Mouse (Mus musculus) heart, adult 2 months (tissue): ENCODE measurements around the gene Tspan2. TPM values are rescaled to one million over a fixed set of nuclear protein-coding genes. Genes with fewer than 3 reads are reported as not detected.
A peak's percentile ranks its signal among the peaks of the same experiment; 100 is the strongest.

ENCODE experiments used
- DNase-seq, 2 experiments: peaks; one replicate each; pipeline ENCODE4 v3.0.0; 2021
- H3K27ac ChIP-seq: fragments of 200-600 bp; 2 replicates; pipeline ENCODE4 v1.8.1; 2022
- H3K27me3 ChIP-seq: fragments of 200-500 bp; 2 replicates; pipeline ENCODE4 v1.6.1; 2012; ENCODE audit warnings: mild to moderate bottlenecking, low read length, inconsistent platforms, mixed read lengths; ENCODE audit not compliant: control insufficient read depth, insufficient read depth
- H3K36me3 ChIP-seq: fragments of 200-500 bp; 2 replicates; pipeline ENCODE4 v1.6.1; 2012; ENCODE audit warnings: low read length, inconsistent platforms; ENCODE audit not compliant: control insufficient read depth, insufficient read depth
- H3K4me1 ChIP-seq: fragments of 200-500 bp; 2 replicates; pipeline ENCODE4 v1.6.1; 2011; ENCODE audit warnings: low read length; ENCODE audit not compliant: control insufficient read depth, insufficient read depth
- H3K4me3 ChIP-seq: fragments of 200-600 bp; 2 replicates; pipeline ENCODE4 v1.8.1; 2022
- H3K79me2 ChIP-seq: fragments of 200-500 bp; replicated peaks from 2 replicates; pipeline ENCODE4 v1.6.1; 2012; ENCODE audit warnings: mild to moderate bottlenecking, inconsistent platforms, low read length, moderate library complexity, mixed read lengths; ENCODE audit not compliant: control insufficient read depth, insufficient read depth
- H3K9ac ChIP-seq: fragments of 200-500 bp; 2 replicates; pipeline ENCODE4 v1.6.1; 2012; ENCODE audit warnings: low read depth, mild to moderate bottlenecking, control low read depth, inconsistent platforms, low read length, mixed read lengths
- CTCF ChIP-seq: fragments of 200-600 bp; IDR thresholded peaks from 2 replicates; pipeline ENCODE4 v1.8.1; 2022; ENCODE audit warnings: antibody characterized with exemption, mild to moderate bottlenecking, moderate library complexity
- EP300 ChIP-seq: fragments of 200-500 bp; IDR thresholded peaks from 2 replicates; pipeline ENCODE4 v1.6.1; 2011; ENCODE audit warnings: low read depth, low read length, control low read depth; ENCODE audit not compliant: insufficient read depth
- POLR2A ChIP-seq: fragments of 200-500 bp; IDR thresholded peaks from 2 replicates; pipeline ENCODE4 v1.6.1; 2011; ENCODE audit warnings: mild to moderate bottlenecking, low read depth, low read length, control low read depth; ENCODE audit not compliant: insufficient read depth
- WGBS: fragments of 180-500 bp; shearing (Covaris S2); methylation state at CpG from one replicate; pipeline ENCODE4 v1.1.7; 2018; 5-methylcytosine and 5-hydroxymethylcytosine counted together
- intact Hi-C: fragments of 180-260 bp; cut with DNase I; formaldehyde crosslinking; loops from one replicate; pipeline ENCODE4 v1.15.1; 2025
- polyA plus RNA-seq: library from polyadenylated mRNA; depleted of rRNA; stranded (reverse); fragments of >200 nt; gene quantifications from 2 replicates; pipeline ENCODE4 v1.2.3, GENCODE M21; 2012
- total RNA-seq, 2 experiments: library from RNA; stranded (reverse); gene quantifications; 2 replicates each; pipeline ENCODE4 v1.2.3; 2021

Gene Tspan2
- total and polyA plus RNA-seq, 3 experiments, result 4.2 to 9.4 (median 8.4) TPM

DNA sequence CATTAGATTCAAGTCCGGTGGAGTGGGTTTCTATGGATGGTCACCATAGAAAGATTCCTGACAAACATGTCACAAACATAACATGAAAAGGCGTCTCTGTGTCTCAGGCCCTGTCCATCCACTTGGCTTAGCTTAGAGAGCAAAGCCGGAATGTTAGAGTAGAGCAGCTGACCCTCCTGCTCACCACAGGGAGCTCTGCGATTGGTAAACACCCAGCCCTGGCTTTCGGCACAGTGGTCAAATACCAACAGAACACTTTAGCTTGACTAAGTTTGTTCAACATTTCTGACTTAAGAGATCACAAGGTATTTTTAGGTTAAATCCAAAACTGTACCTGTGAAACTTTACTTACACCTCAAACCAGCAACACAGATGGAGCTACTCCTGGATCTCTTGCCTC is 16.8 kb downstream of the Tspan2 start:
- WGBS, result 93% methylated on average over 5 of the region's 5 CpGs
- no peak for TF ChIP-seq EP300
- no peak for TF ChIP-seq POLR2A
- DNase-seq, result no peak
- Histone ChIP-seq H3K4me3 (no peak overlapping the region), H3K4me1 (peaks cover 14% of the 10 kb centered on the region), H3K9ac (no peak overlapping the region), H3K27me3 (no peaks in the 10 kb centered on the region), H3K36me3 (peaks cover 2% of the 10 kb centered on the region), H3K79me2 (no peaks in the 10 kb centered on the region), H3K27ac (no peak overlapping the region)
- intact Hi-C loops, result loop anchor here (5.0 kb wide), 1 partner anchor 34 kb away; no protein-coding TSS in a partner anchor

DNA sequence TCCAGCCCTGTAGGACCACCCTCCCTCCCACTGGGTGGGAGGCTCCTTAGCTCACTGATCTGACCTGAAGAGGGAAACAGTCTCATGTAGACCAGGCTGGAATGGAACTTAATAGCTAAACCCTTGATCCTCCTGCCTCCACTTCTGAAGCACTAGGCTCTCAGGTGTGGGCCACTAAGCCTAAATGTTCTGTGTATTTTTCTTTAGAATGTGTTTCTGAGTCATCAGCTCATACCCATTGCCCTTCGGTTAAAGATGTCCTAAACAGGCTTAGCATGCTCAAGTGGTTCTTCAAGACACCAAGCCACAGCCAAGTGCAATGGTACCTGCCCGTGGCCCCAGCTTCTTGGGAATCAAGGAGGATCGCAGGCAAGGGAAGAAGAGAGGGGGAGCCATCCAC is 17.2 kb downstream of the Tspan2 start:
- intact Hi-C loops, result loop anchor here (5.0 kb wide), 1 partner anchor 34 kb away; no protein-coding TSS in a partner anchor
- TF ChIP-seq POLR2A, result no peak
- no peak for TF ChIP-seq EP300
- TF ChIP-seq CTCF, result no peak
- Histone ChIP-seq H3K9ac (no peak overlapping the region), H3K79me2 (no peaks in the 10 kb centered on the region), H3K27me3 (no peaks in the 10 kb centered on the region), H3K36me3 (peaks cover 2% of the 10 kb centered on the region), H3K4me1 (peaks cover 12% of the 10 kb centered on the region), H3K27ac (no peak overlapping the region; the same call in 1 of the 2 replicates), H3K4me3 (no peak overlapping the region)
- DNase-seq, result no peak
- 96% methylated on average over 3 of the region's 3 CpGs for WGBS

DNA sequence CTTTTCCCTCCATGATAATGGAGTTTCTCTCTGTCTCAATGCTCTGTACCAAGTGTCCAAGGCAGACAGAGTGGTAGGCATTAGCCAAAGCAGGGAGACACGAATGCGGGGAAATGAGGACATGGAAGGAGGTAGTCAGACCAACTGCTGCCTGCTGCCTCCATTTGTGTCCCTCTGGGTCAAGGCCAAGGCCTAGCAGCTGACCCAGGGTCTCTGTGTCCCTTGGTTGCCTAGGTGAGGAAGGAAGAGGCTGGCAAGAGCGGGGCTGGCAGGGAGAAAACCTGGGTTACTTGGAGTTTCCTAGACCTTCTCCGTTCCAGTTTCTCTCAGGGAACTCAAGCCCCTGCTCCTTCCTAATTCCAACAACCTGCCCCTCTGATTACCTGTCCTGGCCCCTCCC is 17.7 kb downstream of the Tspan2 start:
- Histone ChIP-seq H3K9ac (no peak overlapping the region), H3K4me3 (no peak overlapping the region), H3K27ac (peak overlapping the region; percentile 31), H3K79me2 (no peaks in the 10 kb centered on the region), H3K36me3 (peaks cover 2% of the 10 kb centered on the region), H3K27me3 (no peaks in the 10 kb centered on the region), H3K4me1 (peaks cover 15% of the 10 kb centered on the region)
- WGBS, result 91% methylated on average over 4 of the region's 4 CpGs
- TF ChIP-seq CTCF, result no peak
- no peak for TF ChIP-seq POLR2A
- no peak for TF ChIP-seq EP300
- intact Hi-C loops, result loop anchor here (5.0 kb wide), 1 partner anchor 35 kb away; no protein-coding TSS in a partner anchor
- no peak for DNase-seq

- TF ChIP-seq CTCF (no peak), POLR2A (no peak), EP300 (no peak)
- Histone ChIP-seq H3K4me3 (no peak overlapping the region), H3K4me1 (peaks cover 15% of the 10 kb centered on the region), H3K9ac (no peak overlapping the region), H3K27me3 (no peaks in the 10 kb centered on the region), H3K27ac (peak overlapping the region; percentile 31; the same call in 1 of the 2 replicates), H3K36me3 (peaks cover 2% of the 10 kb centered on the region), H3K79me2 (no peaks in the 10 kb centered on the region)
- 49% methylated on average over 5 of the region's 5 CpGs for WGBS
- intact Hi-C loops, result loop anchor here (5.0 kb wide), 1 partner anchor 35 kb away; no protein-coding TSS in a partner anchor
- DNase-seq, result no peak
Observed at GRCm38 (mm10) chr3:102752457-102752856, 18.1 kb downstream of the Tspan2 start.

DNA sequence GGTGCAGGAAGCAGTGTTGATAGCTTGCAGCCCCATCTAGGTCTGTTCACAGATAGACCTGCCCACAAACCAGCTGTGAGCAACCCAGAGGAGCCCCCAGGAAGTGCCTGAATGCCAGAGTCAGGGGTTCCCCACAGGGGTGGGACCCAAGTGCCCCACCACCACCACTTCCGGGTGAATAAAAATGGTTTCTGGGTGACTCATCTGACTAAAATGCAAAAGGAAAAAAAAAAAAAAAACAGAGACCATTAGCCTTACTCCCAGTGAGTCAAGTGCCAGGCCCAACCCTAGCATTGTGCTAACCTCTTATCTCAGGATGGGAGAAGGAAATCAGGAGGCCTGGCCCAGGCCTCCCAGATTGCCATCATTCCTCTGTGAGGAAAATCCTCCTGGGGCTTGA is 21.5 kb downstream of the Tspan2 start:
- Histone ChIP-seq H3K27ac (peak overlapping the region; percentile 73), H3K36me3 (no peaks in the 10 kb centered on the region), H3K27me3 (no peaks in the 10 kb centered on the region), H3K4me3 (no peak overlapping the region), H3K79me2 (no peaks in the 10 kb centered on the region), H3K9ac (no peak overlapping the region), H3K4me1 (peaks cover 9% of the 10 kb centered on the region)
- peak; percentile 48 to 56 for DNase-seq
- WGBS, result 11% methylated on average over 1 of the region's 1 CpGs
- intact Hi-C loops, result no loop called here
- TF ChIP-seq CTCF, result no peak
- 0 out of 2 replicates have a peak, but pooled peaks have one; percentile 65 for TF ChIP-seq EP300
- no peak for TF ChIP-seq POLR2A

- WGBS, result 43% methylated on average over 6 of the region's 6 CpGs
- Histone ChIP-seq H3K9ac (no peak overlapping the region), H3K36me3 (no peaks in the 10 kb centered on the region), H3K79me2 (no peaks in the 10 kb centered on the region), H3K27ac (peak overlapping the region; percentile 73), H3K27me3 (no peaks in the 10 kb centered on the region), H3K4me1 (peaks cover 9% of the 10 kb centered on the region), H3K4me3 (no peak overlapping the region)
- peak in 1 of 2 experiments; percentile 23 for DNase-seq
- TF ChIP-seq EP300 (no peak), POLR2A (no peak), CTCF (no peak)
- intact Hi-C loops, result no loop called here
Observed at GRCm38 (mm10) chr3:102757019-102757418, 22.7 kb downstream of the Tspan2 start.
